Mouse (Mus musculus): ENCODE measurements around the gene Rbm15b. TPM values are rescaled to one million over a fixed set of nuclear protein-coding genes. Genes with fewer than 3 reads are reported as not detected.

Rbm15b gene
- 16.6 and 18.4 TPM in 2 replicates for polyA plus RNA-seq (2015; fragmentation: Nextera tagmentation; extraction: Ambion mirVana)

GRCm38 (mm10) chr9:106886828-106887702, at the start of gene Rbm15b:
Gene Rbm15b (minus strand): TSS chr9:106887428.
- H3K4me3 ChIP-seq (replicated peaks; ENCODE audit: low read length): peak within 1 kb of the TSS; percentile 94
- 3% methylated on average over 90 of the region's 101 CpGs for WGBS
- H3K4me1 ChIP-seq (replicated peaks; ENCODE audit: control insufficient read depth, insufficient read depth, low read length): peaks cover 72% of the 10 kb centered on the region
- peaks cover 18% of the 10 kb centered on the region for H3K36me3 ChIP-seq (ENCODE audit: control insufficient read depth, insufficient read depth)
- peak within 1 kb of the TSS; percentile 100 for H3K4me2 ChIP-seq (ENCODE audit: low read length)
- H3K9ac ChIP-seq (replicated peaks; ENCODE audit: low read depth, low read length): peak within 1 kb of the TSS; percentile 99
- peak; percentile 72 for ATAC-seq
- peak within 1 kb of the TSS; percentile 88 for H3K27ac ChIP-seq (ENCODE audit: low read length)
- H3K27me3 ChIP-seq (replicated peaks; ENCODE audit: control insufficient read depth, insufficient read depth, low read length): no peaks in the 10 kb centered on the region
- H3K9me3 ChIP-seq (ENCODE audit: control insufficient read depth, low read length): no peaks in the 10 kb centered on the region

DNA sequence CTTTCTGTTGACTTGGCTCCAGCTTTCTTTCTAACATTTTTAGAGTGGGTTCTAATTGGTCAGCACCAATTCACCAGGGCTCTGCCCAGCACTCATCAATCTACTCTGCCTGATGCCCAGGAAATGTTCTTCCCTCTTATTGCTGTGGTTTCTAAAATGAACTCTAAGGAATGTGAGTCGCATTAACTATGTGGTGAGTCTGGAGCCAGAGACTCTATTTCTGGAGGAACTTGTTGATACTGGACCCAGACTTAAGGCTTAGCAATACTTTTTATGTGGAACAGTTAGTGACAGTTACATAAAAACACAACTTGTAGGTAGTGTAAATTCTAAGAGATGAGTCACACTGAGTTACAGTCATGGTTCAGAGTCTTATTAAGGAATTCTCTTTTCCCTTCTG, 47.8 kb upstream of the Rbm15b start:
- 95% methylated on average over 1 of the region's 1 CpGs for WGBS
- H3K4me3 ChIP-seq (replicated peaks; ENCODE audit: low read length): no peak overlapping the region
- H3K27ac ChIP-seq (ENCODE audit: low read length): no peak overlapping the region
- H3K9me3 ChIP-seq (ENCODE audit: control insufficient read depth, low read length): no peaks in the 10 kb centered on the region
- no peak for ATAC-seq
- H3K4me1 ChIP-seq (replicated peaks; ENCODE audit: control insufficient read depth, insufficient read depth, low read length): no peaks in the 10 kb centered on the region
- H3K27me3 ChIP-seq (replicated peaks; ENCODE audit: control insufficient read depth, insufficient read depth, low read length): no peaks in the 10 kb centered on the region
- no peak overlapping the region for H3K4me2 ChIP-seq (ENCODE audit: low read length)
- peaks cover 27% of the 10 kb centered on the region for H3K36me3 ChIP-seq (ENCODE audit: control insufficient read depth, insufficient read depth)
- no peak overlapping the region for H3K9ac ChIP-seq (replicated peaks; ENCODE audit: low read depth, low read length)

DNA sequence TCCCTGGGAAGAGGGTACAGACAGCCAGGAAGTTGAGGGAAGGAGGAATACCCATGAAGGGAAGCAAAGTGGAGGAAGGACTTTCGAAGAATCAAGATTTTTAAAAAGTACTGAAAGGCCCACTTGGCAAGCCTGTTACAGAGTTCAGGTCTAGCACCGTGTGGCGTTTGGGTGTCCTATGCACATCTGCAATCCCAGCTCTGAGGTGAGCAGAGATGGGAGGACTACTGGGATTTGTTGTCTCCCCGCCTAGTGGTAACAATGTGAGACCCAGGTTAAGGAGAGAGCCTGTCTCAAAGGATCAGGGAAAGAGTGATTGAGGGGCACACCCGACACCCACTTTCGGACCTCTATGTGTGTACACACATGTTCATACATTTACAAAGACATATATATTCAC, 27.6 kb upstream of the Rbm15b start:
- Histone ChIP-seq H3K27ac (ENCODE audit: low read length) (no peak overlapping the region), H3K4me3 (replicated peaks; ENCODE audit: low read length) (no peak overlapping the region), H3K27me3 (replicated peaks; ENCODE audit: control insufficient read depth, insufficient read depth, low read length) (no peaks in the 10 kb centered on the region), H3K4me2 (ENCODE audit: low read length) (no peak overlapping the region), H3K36me3 (ENCODE audit: control insufficient read depth, insufficient read depth) (no peaks in the 10 kb centered on the region; the same call in 1 of the 2 replicates), H3K9ac (replicated peaks; ENCODE audit: low read depth, low read length) (no peak overlapping the region), H3K4me1 (replicated peaks; ENCODE audit: control insufficient read depth, insufficient read depth, low read length) (no peaks in the 10 kb centered on the region), H3K9me3 (ENCODE audit: control insufficient read depth, low read length) (no peaks in the 10 kb centered on the region)
- 92% methylated on average over 6 of the region's 6 CpGs for WGBS
- no peak for ATAC-seq

- Histone ChIP-seq H3K9me3 (ENCODE audit: control insufficient read depth, low read length) (no peaks in the 10 kb centered on the region), H3K27me3 (replicated peaks; ENCODE audit: control insufficient read depth, insufficient read depth, low read length) (no peaks in the 10 kb centered on the region), H3K36me3 (ENCODE audit: control insufficient read depth, insufficient read depth) (no peaks in the 10 kb centered on the region; the same call in 1 of the 2 replicates), H3K4me3 (replicated peaks; ENCODE audit: low read length) (no peak overlapping the region), H3K4me1 (replicated peaks; ENCODE audit: control insufficient read depth, insufficient read depth, low read length) (no peaks in the 10 kb centered on the region), H3K9ac (replicated peaks; ENCODE audit: low read depth, low read length) (no peak overlapping the region), H3K4me2 (ENCODE audit: low read length) (no peak overlapping the region), H3K27ac (ENCODE audit: low read length) (no peak overlapping the region)
- WGBS: 15% methylated on average over 1 of the region's 1 CpGs
- ATAC-seq: no peak
Observed at GRCm38 (mm10) chr9:106913759-106914158, 26.5 kb upstream of the Rbm15b start.

DNA sequence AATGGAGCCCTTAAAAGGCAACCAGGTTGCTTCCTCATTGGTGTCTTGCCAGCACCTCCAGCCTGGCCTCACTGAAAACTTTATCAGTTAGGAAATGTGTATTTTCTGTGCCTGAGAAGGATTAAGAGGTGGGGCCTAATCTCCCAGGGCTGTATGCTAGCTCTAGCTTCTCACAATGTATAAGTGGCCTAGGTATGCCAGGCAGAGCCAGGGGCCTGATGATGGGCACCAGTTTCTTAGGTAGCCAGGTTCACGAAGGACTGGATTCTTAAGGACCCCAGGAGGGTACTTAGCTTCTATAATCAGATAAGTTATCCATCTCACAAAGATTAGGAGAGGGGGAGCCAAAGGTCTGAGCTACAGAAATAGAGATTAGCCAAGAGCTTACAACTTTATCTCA, 24.4 kb upstream of the Rbm15b start:
- no peak for ATAC-seq
- 84% methylated on average over 1 of the region's 1 CpGs for WGBS

DNA sequence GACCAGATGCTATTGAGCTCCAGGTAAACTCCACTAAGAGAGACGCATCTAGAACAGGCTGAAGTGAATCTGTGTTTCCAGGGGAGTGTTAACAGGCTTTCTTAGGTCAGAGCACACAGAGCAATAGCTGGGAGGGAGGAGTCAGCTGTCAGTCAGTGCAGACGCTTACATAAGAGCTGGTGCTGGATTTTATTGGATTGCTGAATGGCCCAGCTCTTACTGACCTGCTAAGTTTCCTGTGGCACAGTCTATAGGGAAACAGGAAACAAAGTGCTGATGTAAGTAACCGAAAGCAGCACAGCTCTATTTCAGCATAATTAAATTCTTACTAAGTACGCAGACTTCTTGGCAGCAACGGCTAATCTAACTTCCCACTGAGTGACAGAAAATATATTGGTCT, 21.5 kb upstream of the Rbm15b start:
- WGBS: 64% methylated on average over 5 of the region's 5 CpGs
- Histone ChIP-seq H3K4me2 (ENCODE audit: low read length) (no peak overlapping the region), H3K27ac (ENCODE audit: low read length) (no peak overlapping the region), H3K4me1 (replicated peaks; ENCODE audit: control insufficient read depth, insufficient read depth, low read length) (no peaks in the 10 kb centered on the region), H3K9me3 (ENCODE audit: control insufficient read depth, low read length) (no peaks in the 10 kb centered on the region), H3K9ac (replicated peaks; ENCODE audit: low read depth, low read length) (no peak overlapping the region), H3K27me3 (replicated peaks; ENCODE audit: control insufficient read depth, insufficient read depth, low read length) (no peaks in the 10 kb centered on the region), H3K4me3 (replicated peaks; ENCODE audit: low read length) (no peak overlapping the region), H3K36me3 (ENCODE audit: control insufficient read depth, insufficient read depth) (peaks cover 3% of the 10 kb centered on the region)
- ATAC-seq: no peak

More for the DNA sequence above, 24.4 kb upstream of the Rbm15b start:
- no peaks in the 10 kb centered on the region for H3K4me1 ChIP-seq (replicated peaks; ENCODE audit: control insufficient read depth, insufficient read depth, low read length)
- H3K27ac ChIP-seq (ENCODE audit: low read length): no peak overlapping the region
- H3K4me3 ChIP-seq (replicated peaks; ENCODE audit: low read length): no peak overlapping the region
- no peak overlapping the region for H3K9ac ChIP-seq (replicated peaks; ENCODE audit: low read depth, low read length)
- H3K27me3 ChIP-seq (replicated peaks; ENCODE audit: control insufficient read depth, insufficient read depth, low read length): no peaks in the 10 kb centered on the region
- H3K9me3 ChIP-seq (ENCODE audit: control insufficient read depth, low read length): no peaks in the 10 kb centered on the region
- H3K4me2 ChIP-seq (ENCODE audit: low read length): no peak overlapping the region
- H3K36me3 ChIP-seq (ENCODE audit: control insufficient read depth, insufficient read depth): peaks cover 3% of the 10 kb centered on the region

DNA sequence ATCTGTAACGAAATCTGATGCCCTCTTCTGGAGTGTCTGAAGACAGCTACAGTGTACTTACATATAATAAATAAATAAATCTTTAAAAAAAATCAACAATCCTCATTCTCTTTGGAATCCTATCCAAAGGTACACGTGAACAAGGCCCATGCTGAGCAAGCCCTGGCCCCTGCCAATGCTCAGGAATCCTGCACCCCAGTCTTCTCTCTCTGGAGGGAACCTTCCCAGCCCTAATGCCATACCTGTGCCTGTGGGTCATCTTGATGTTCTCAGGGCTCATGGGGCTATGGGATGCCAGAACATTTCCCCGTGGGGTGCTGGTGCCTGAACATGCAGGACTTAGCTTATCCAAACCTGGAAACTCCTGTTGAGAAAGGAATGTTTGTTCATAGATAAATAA, 20.9 kb upstream of the Rbm15b start:
- Histone ChIP-seq H3K9ac (replicated peaks; ENCODE audit: low read depth, low read length) (no peak overlapping the region), H3K4me2 (ENCODE audit: low read length) (no peak overlapping the region), H3K4me3 (replicated peaks; ENCODE audit: low read length) (no peak overlapping the region), H3K27ac (ENCODE audit: low read length) (no peak overlapping the region), H3K9me3 (ENCODE audit: control insufficient read depth, low read length) (no peaks in the 10 kb centered on the region), H3K27me3 (replicated peaks; ENCODE audit: control insufficient read depth, insufficient read depth, low read length) (no peaks in the 10 kb centered on the region), H3K4me1 (replicated peaks; ENCODE audit: control insufficient read depth, insufficient read depth, low read length) (no peaks in the 10 kb centered on the region), H3K36me3 (ENCODE audit: control insufficient read depth, insufficient read depth) (peaks cover 3% of the 10 kb centered on the region)
- 73% methylated on average over 3 of the region's 3 CpGs for WGBS
- ATAC-seq: no peak

DNA sequence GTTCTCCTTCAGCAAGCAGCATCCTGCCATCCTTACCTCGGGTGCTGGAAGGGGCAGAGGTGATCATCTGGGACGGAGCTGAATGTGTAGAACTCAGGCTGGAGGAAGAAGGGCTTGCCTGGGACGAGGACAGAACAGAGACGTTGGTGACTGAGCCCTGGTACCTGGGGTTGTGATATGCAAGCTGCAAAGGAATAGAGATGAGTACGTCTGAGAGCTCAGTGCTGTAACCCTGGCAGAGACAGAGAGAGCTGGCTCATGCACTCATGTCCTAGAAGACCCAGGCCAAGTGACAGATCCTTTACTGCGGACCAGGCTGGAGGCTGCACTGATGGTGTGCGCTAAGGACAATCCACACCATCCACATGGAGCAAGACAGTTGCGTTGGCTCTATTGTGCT, 19.4 kb upstream of the Rbm15b start:
- H3K4me2 ChIP-seq (ENCODE audit: low read length): no peak overlapping the region
- H3K4me1 ChIP-seq (replicated peaks; ENCODE audit: control insufficient read depth, insufficient read depth, low read length): no peaks in the 10 kb centered on the region
- 93% methylated on average over 8 of the region's 8 CpGs for WGBS
- no peak overlapping the region for H3K9ac ChIP-seq (replicated peaks; ENCODE audit: low read depth, low read length)
- no peak overlapping the region for H3K27ac ChIP-seq (ENCODE audit: low read length)
- H3K36me3 ChIP-seq (ENCODE audit: control insufficient read depth, insufficient read depth): peaks cover 3% of the 10 kb centered on the region
- no peaks in the 10 kb centered on the region for H3K27me3 ChIP-seq (replicated peaks; ENCODE audit: control insufficient read depth, insufficient read depth, low read length)
- ATAC-seq: no peak
- no peaks in the 10 kb centered on the region for H3K9me3 ChIP-seq (ENCODE audit: control insufficient read depth, low read length)
- H3K4me3 ChIP-seq (replicated peaks; ENCODE audit: low read length): no peak overlapping the region

- 6% methylated on average over 1 of the region's 1 CpGs for whole genome bisulfite sequencing
Observed at GRCm38 (mm10) chr9:106903791-106904134, 16.5 kb upstream of the Rbm15b start.

More at GRCm38 (mm10) chr9:106903791-106904134, 16.5 kb upstream of the Rbm15b start:
- no peaks in the 10 kb centered on the region for H3K4me1 ChIP-seq (replicated peaks; ENCODE audit: control insufficient read depth, insufficient read depth, low read length)
- no peak overlapping the region for H3K27ac ChIP-seq (ENCODE audit: low read length)
- no peak overlapping the region for H3K9ac ChIP-seq (replicated peaks; ENCODE audit: low read depth, low read length)
- no peak overlapping the region for H3K4me2 ChIP-seq (ENCODE audit: low read length)
- no peaks in the 10 kb centered on the region for H3K27me3 ChIP-seq (replicated peaks; ENCODE audit: control insufficient read depth, insufficient read depth, low read length)
- peak; percentile 50; the same call in 1 of the 2 replicates for ATAC-seq
- H3K9me3 ChIP-seq (ENCODE audit: control insufficient read depth, low read length): no peaks in the 10 kb centered on the region
- H3K36me3 ChIP-seq (ENCODE audit: control insufficient read depth, insufficient read depth): peaks cover 6% of the 10 kb centered on the region
- no peak overlapping the region for H3K4me3 ChIP-seq (replicated peaks; ENCODE audit: low read length)

Measured in forebrain, embryonic 16.5 days (tissue).